Mouse (Mus musculus) cerebellum, adult 8-10 months (tissue): ENCODE measurements around the gene Ces2a.
A peak's percentile ranks its signal among the peaks of the same experiment; 100 is the strongest.

Source experiments
- DNase-seq: peaks from one replicate; pipeline ENCODE4 v3.0.0; 2022

The Ces2a gene

GRCm38 (mm10) chr8:104733753-104734152, at the start of gene Ces2a:
Gene Ces2a (plus strand): TSS chr8:104734003.
- DNase-seq = no peak

- no peak for DNase-seq
These were observed 45.4 kb upstream of the Ces2a start for GRCm38 (mm10) chr8:104688433-104688832.

GRCm38 (mm10) chr8:104698556-104698955, 35.2 kb upstream of the Ces2a start:
- DNase-seq = no peak

- DNase-seq = no peak
These were observed 31.9 kb upstream of the Ces2a start for GRCm38 (mm10) chr8:104701900-104702299.

- no peak for DNase-seq
These were observed 12.6 kb upstream of the Ces2a start for GRCm38 (mm10) chr8:104721166-104721565.

- no peak for DNase-seq
These were observed 2.4 kb upstream of the Ces2a start for GRCm38 (mm10) chr8:104731451-104731850.

- DNase-seq = no peak
These were observed 1.8 kb upstream of the Ces2a start for GRCm38 (mm10) chr8:104731969-104732368.

- DNase-seq = no peak
These were observed 8.2 kb downstream of the Ces2a start for GRCm38 (mm10) chr8:104742039-104742438.

- DNase-seq = no peak
These were observed 9.6 kb downstream of the Ces2a start for GRCm38 (mm10) chr8:104743410-104743809.

GRCm38 (mm10) chr8:104752818-104753217, 19.0 kb downstream of the Ces2a start:
- DNase-seq = no peak

GRCm38 (mm10) chr8:104757621-104758020, 23.8 kb downstream of the Ces2a start:
- no peak for DNase-seq

GRCm38 (mm10) chr8:104758209-104758608, 24.4 kb downstream of the Ces2a start:
- DNase-seq = no peak

- DNase-seq = no peak
These were observed 27.3 kb downstream of the Ces2a start for GRCm38 (mm10) chr8:104761126-104761525.

GRCm38 (mm10) chr8:104766485-104766884, 32.7 kb downstream of the Ces2a start:
- DNase-seq = no peak

- no peak for DNase-seq
These were observed 36.6 kb downstream of the Ces2a start for GRCm38 (mm10) chr8:104770365-104770764.

GRCm38 (mm10) chr8:104787049-104787448, 53.2 kb downstream of the Ces2a start:
- no peak for DNase-seq

GRCm38 (mm10) chr8:104788929-104789328, 55.1 kb downstream of the Ces2a start:
- DNase-seq = no peak

GRCm38 (mm10) chr8:104789886-104790680, 56.3 kb downstream of the Ces2a start:
- peak; percentile 7 for DNase-seq
